Mouse (Mus musculus): ENCODE results near the gene Filip1.
A peak's percentile ranks its signal among the peaks of the same experiment; 100 is the strongest.

The Filip1 gene

GRCm38 (mm10) chr9:79827072-79827471 lies 185.6 kb downstream of the Filip1 start:
- DNase-seq (ENCODE audit: low read depth, low spot score) = no peak

GRCm38 (mm10) chr9:79825526-79825925 lies 187.1 kb downstream of the Filip1 start:
- DNase-seq (ENCODE audit: low read depth, low spot score) = no peak

- DNase-seq (ENCODE audit: low read depth, low spot score) = no peak
These were observed 188.8 kb downstream of the Filip1 start for GRCm38 (mm10) chr9:79823856-79824255.

GRCm38 (mm10) chr9:79823438-79823837 lies 189.2 kb downstream of the Filip1 start:
- no peak for DNase-seq (ENCODE audit: low read depth, low spot score)

- no peak for DNase-seq (ENCODE audit: low read depth, low spot score)
These were observed 196.2 kb downstream of the Filip1 start for GRCm38 (mm10) chr9:79816464-79816863.

GRCm38 (mm10) chr9:79816013-79816412 lies 196.6 kb downstream of the Filip1 start:
- no peak for DNase-seq (ENCODE audit: low read depth, low spot score)

GRCm38 (mm10) chr9:79814592-79814991 lies 198.1 kb downstream of the Filip1 start:
- no peak for DNase-seq (ENCODE audit: low read depth, low spot score)

GRCm38 (mm10) chr9:79810969-79811902 lies 201.4 kb downstream of the Filip1 start:
- DNase-seq (ENCODE audit: low read depth, low spot score) = peak; percentile 13

GRCm38 (mm10) chr9:79810534-79810933 lies 202.1 kb downstream of the Filip1 start:
- DNase-seq (ENCODE audit: low read depth, low spot score) = no peak

GRCm38 (mm10) chr9:79809411-79809810 lies 203.2 kb downstream of the Filip1 start:
- DNase-seq (ENCODE audit: low read depth, low spot score) = no peak

GRCm38 (mm10) chr9:79807178-79807577 lies 205.5 kb downstream of the Filip1 start:
- DNase-seq (ENCODE audit: low read depth, low spot score) = no peak

GRCm38 (mm10) chr9:79806317-79807075 lies 206.2 kb downstream of the Filip1 start:
- peak; percentile 56 for DNase-seq (ENCODE audit: low read depth, low spot score)

- DNase-seq (ENCODE audit: low read depth, low spot score) = no peak
These were observed 207.2 kb downstream of the Filip1 start for GRCm38 (mm10) chr9:79805426-79805825.

GRCm38 (mm10) chr9:79796461-79797135 lies 216.1 kb downstream of the Filip1 start:
- DNase-seq (ENCODE audit: low read depth, low spot score) = no peak

GRCm38 (mm10) chr9:79795076-79795475 lies 217.6 kb downstream of the Filip1 start:
- DNase-seq (ENCODE audit: low read depth, low spot score) = no peak

GRCm38 (mm10) chr9:79792841-79793835 lies 219.5 kb downstream of the Filip1 start, which contains the start of gene Tmem30a:
Gene Tmem30a (minus strand): TSS chr9:79793507.
- DNase-seq (ENCODE audit: low read depth, low spot score) = peak; percentile 93

- no peak for DNase-seq (ENCODE audit: low read depth, low spot score)
These were observed 226.9 kb downstream of the Filip1 start for GRCm38 (mm10) chr9:79785794-79786085.

- DNase-seq (ENCODE audit: low read depth, low spot score) = no peak
These were observed 227.5 kb downstream of the Filip1 start for GRCm38 (mm10) chr9:79784934-79785793.

- DNase-seq (ENCODE audit: low read depth, low spot score) = no peak
These were observed 228.2 kb downstream of the Filip1 start for GRCm38 (mm10) chr9:79784439-79784838.

GRCm38 (mm10) chr9:79779354-79779753 lies 233.3 kb downstream of the Filip1 start:
- DNase-seq (ENCODE audit: low read depth, low spot score) = no peak

Data from forelimb bud, embryonic 11.5 days (tissue).